Mouse (Mus musculus) macrophage (primary cell): ENCODE data around the gene Tssc4. TPM values are rescaled to one million over a fixed set of nuclear protein-coding genes. Genes with fewer than 3 reads are reported as not detected.

Experiments
- H3K27ac ChIP-seq: fragments of 350-480 bp; formaldehyde crosslinking; 2 replicates; pipeline ENCODE4 v1.9.0; 2021
- H3K36me3 ChIP-seq: fragments of 350-480 bp; formaldehyde crosslinking; 2 replicates; pipeline ENCODE4 v1.9.0; 2021; ENCODE audit errors: inconsistent target
- H3K4me3 ChIP-seq: fragments of 350-480 bp; formaldehyde crosslinking; 2 replicates; pipeline ENCODE4 v1.9.0; 2021; ENCODE audit errors: inconsistent target
- H3K79me2 ChIP-seq: fragments of 350-480 bp; formaldehyde crosslinking; 2 replicates; pipeline ENCODE4 v1.9.0; 2021; ENCODE audit errors: inconsistent target
- WGBS: methylation state at CpG from one replicate; pipeline ENCODE4 v1.1.7; 2026; ENCODE audit warnings: inconsistent platforms; ENCODE audit not compliant: missing documents; 5-methylcytosine and 5-hydroxymethylcytosine counted together
- polyA plus RNA-seq: library from polyadenylated mRNA; stranded (reverse); fragments of 250-400 nt; gene quantifications from 3 replicates; pipeline ENCODE4 v1.2.4, GENCODE M21; 2018; ENCODE audit warnings: inconsistent platforms

Gene Tssc4
- polyA plus RNA-seq, 1 experiment from 2014 or later: 11.1 TPM

DNA sequence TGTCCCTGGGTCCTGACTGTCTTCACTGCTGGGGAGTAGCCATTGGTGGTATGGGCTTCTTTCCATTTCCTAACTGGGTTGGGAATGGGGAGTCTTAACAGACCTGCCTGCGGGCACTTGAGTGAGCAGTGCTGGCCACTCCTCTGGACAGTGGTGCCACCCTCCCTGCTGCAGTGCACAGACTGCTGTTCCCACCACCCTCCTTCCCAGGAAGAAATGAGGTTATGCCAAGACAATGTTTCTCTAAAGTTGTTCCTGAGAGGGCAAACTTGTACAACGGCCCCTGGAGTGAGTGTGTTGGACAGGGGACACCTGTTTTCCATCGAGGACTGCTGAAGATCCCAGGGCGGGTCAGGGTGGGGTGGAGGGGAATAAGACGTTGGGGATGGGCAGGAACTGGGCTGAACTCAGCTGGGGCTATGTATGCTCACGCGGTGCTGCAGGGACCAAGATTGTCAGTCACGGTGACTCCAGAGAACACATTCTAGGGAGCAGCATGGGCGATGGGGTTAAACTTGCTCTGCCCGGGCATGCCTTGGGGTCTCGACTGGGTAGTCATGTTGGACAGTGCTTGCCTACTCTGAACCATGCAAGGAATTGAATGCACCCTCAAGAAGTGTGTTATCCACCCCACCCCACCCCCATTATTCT lies 15.0 kb upstream of the Tssc4 start:
- H3K79me2 ChIP-seq: peaks cover 57% of the 10 kb centered on the region
- H3K36me3 ChIP-seq: no peaks in the 10 kb centered on the region
- H3K27ac ChIP-seq: peak overlapping the region; percentile 44
- 41% methylated on average over 11 of the region's 11 CpGs for WGBS
- H3K4me3 ChIP-seq: peak overlapping the region; percentile 69

DNA sequence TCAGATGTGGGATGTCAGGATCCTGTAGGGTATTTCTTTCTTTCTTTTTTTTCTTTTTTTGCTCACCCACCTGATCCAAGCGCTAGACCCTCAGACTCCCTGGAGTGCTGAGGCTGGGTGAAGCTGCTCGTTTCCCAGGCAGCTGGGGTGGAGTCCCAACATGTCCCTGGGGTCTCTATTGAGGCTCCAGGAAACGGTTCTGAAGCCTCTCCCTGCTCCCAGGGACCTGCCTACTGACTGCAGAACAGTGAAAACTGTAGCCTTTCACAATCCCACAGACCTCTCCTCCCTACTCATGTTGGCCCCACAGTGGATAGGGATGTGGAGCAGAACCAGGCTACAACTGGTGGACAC lies 14.5 kb upstream of the Tssc4 start:
- WGBS: 61% methylated on average over 3 of the region's 3 CpGs
- peak overlapping the region; percentile 44 for H3K27ac ChIP-seq
- H3K36me3 ChIP-seq: no peaks in the 10 kb centered on the region
- H3K4me3 ChIP-seq: peak overlapping the region; percentile 69
- H3K79me2 ChIP-seq: peaks cover 57% of the 10 kb centered on the region

DNA sequence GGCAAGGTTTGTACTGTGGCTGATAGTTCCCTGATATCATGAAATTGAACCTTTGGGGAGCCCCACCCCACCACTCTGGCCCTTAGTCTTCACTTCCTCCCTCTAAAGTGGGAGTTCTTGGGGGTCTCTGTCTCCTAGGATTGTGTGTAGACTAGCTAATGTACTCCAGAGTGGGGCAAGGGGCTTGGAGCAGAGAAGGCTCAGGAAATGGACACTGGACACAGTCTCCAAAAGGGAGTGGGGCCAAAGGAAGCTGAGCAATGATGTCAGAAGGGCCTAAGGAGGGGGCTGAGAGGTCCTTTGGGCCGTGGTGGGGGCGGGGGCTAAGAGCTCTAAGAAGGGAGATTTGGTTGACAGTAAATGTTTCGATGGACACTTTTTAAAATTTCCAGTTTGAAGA lies 14.0 kb upstream of the Tssc4 start:
- Histone ChIP-seq H3K4me3 (no peak overlapping the region; the same call in 1 of the 2 replicates), H3K79me2 (peaks cover 62% of the 10 kb centered on the region), H3K27ac (peak overlapping the region; percentile 44), H3K36me3 (no peaks in the 10 kb centered on the region)
- WGBS: 63% methylated on average over 3 of the region's 3 CpGs

DNA sequence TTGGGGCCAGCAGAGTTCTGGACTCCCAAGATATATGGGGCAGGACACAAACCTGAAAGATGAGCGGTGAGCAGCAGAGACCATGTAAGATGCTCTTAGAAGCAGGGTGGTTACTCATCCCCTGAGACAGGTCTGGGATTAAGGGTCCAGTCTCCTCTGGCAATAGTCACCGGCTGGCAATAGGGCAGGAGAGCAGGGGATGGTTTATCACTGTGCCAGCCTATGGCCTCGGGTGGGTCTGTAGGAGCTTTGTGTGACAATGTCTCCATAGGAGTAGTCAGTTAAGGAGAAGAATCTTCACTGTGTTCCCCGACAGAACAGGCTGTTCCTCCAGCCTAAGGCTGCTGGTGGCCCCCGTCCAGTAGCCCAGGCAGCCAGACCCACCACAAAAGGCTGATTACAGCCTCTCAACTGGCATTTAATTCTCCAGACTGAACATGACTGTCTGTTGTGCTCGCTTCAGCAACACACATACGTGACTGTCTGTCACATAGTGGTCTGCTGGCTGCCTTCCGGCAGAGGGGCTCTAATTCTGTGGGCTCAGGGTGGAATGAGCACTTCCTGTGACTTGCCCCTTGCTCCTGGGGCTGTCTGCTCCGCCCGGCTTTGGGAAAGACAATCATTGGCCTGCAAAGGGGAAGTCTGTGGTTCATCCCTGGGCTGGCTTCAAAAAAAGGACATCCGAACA lies 13.4 kb upstream of the Tssc4 start:
- no peak overlapping the region for H3K4me3 ChIP-seq
- H3K79me2 ChIP-seq: peaks cover 68% of the 10 kb centered on the region
- 29% methylated on average over 9 of the region's 11 CpGs for WGBS
- peak overlapping the region; percentile 44 for H3K27ac ChIP-seq
- H3K36me3 ChIP-seq: no peaks in the 10 kb centered on the region

DNA sequence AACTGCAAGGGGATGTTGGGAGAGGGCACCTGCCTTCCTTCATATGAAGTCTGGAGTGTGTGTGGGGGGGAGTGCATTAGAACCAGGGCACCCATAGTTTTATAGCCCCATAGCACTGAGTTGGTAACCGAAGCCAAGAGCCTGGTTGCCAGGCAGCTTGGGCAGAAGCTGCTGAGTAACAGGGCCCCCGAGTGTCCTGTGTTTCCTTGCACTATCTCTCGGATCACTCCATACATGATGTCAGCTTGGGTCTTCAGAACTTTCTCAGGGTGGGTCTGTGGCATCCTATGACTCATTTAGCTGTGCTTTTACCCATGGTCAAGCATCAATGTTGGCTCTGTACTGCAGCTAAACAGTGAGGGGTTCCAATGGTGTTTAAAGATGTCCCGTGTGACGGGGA lies 12.0 kb upstream of the Tssc4 start:
- Histone ChIP-seq H3K27ac (peak overlapping the region; percentile 86), H3K79me2 (peaks cover 82% of the 10 kb centered on the region), H3K36me3 (no peaks in the 10 kb centered on the region), H3K4me3 (no peak overlapping the region)
- WGBS: 63% methylated on average over 5 of the region's 5 CpGs

DNA sequence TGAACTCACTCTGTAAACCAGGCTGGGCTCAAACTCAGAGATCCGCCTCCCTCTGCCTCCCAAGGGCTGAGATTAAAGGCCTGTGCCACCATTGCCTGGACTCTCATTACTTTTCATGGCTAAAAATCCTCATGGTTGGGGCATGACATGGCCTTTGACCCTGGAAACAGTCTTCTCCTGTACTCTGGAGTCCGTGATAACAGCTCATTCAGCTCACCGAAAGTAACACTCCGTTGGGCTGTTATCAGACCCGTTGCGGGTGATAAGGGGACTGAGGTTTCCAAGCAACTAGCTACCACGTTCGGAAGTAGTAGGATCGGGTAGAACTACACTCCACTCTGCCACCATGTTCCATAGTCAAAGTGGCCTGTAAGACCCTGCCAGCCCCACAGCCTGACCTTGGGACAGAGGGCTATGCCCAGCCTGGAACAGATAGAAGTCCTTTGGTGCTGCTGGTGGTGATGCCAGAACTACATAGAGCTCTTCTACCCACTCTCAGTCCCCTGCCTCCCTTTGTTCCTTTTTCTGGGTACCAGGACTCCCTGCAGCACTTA lies 11.3 kb upstream of the Tssc4 start:
- Histone ChIP-seq H3K4me3 (no peak overlapping the region), H3K79me2 (peaks cover 86% of the 10 kb centered on the region), H3K36me3 (no peaks in the 10 kb centered on the region), H3K27ac (peak overlapping the region; percentile 86)
- 63% methylated on average over 9 of the region's 9 CpGs for WGBS

DNA sequence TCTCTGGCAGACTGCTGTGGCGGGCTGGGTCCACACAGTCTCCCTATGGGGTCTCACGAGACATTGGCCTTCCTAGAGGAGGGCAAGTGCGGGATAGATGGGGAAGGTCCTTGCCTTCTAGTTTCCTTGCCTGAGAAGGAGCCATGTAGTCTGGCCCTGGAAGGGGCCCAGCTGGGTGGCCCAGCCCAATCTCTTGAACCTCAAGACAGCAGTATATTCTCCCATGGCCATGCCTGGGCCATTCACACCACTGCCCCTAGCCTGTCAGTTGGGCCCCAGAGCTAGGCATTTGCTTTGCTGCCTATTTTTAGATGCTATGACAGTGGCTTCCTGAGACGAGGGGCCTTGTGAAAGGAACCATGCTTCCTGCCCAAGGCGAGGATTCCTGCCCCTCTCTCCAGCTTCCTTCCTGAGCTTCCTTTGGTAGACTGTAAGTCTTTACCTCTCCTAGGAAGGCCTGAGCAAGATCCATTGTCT lies 10.8 kb upstream of the Tssc4 start:
- H3K36me3 ChIP-seq: no peaks in the 10 kb centered on the region
- H3K4me3 ChIP-seq: no peak overlapping the region
- WGBS: 35% methylated on average over 5 of the region's 5 CpGs

DNA sequence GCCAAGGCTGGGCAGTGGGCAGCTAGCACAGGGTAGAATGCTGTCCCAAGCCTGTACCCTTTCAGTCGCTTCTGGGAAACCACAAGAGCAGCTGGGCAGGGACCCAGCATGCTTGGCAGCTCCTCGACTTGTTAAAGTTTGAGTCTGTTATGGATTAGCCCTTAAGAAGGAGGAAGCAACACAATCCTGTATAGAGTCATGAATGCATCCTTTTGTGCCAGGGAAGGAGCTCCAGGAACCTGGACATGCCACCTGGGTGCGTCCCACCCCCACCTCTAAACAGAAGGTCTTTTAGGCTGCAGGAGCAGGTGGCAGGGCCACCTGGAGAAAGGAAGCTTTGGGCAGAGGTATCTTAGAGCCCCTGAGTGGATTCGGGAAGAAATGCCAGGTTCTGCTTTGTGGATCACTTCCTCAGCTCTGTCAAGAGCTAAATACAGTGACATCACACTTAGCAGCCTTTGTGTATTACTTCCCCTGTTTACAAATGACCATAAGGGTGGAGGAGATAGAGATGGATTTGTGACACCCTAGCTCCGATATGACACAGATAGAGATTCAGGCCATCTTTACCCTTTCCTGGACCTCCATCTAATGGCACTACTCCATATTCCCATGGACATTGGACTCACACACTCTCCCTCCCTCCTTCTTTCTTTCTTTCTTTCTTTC lies 9.7 kb upstream of the Tssc4 start:
- H3K4me3 ChIP-seq: no peak overlapping the region
- peaks cover 73% of the 10 kb centered on the region for H3K79me2 ChIP-seq
- no peaks in the 10 kb centered on the region for H3K36me3 ChIP-seq
- H3K27ac ChIP-seq: peak overlapping the region; percentile 86
- WGBS: 17% methylated on average over 5 of the region's 5 CpGs

More for the DNA sequence above, 10.8 kb upstream of the Tssc4 start:
- H3K79me2 ChIP-seq: peaks cover 84% of the 10 kb centered on the region
- H3K27ac ChIP-seq: peak overlapping the region; percentile 86

DNA sequence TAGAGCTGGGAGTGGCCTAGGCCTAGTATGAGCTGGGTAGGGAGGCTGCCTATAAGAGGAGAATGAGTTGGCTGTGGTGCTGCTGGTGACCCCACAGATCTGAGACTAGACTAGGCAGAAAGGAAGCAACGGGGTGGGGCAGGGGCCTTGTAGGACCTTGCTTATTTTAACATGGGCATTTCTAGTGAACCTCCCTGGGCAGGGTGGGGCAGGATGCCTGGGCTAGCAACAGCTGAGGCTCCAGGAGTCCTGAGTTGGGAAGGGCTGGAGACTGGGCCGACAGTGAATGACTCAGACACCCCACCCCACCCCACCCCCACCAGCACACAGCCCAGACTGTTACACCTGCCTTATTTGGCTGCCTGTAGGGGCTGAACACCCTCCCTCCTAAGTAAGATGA lies 6.3 kb upstream of the Tssc4 start:
- Histone ChIP-seq H3K27ac (no peak overlapping the region), H3K36me3 (peaks cover 8% of the 10 kb centered on the region; the same call in 1 of the 2 replicates), H3K4me3 (no peak overlapping the region), H3K79me2 (peaks cover 40% of the 10 kb centered on the region)
- WGBS: 88% methylated on average over 2 of the region's 2 CpGs

DNA sequence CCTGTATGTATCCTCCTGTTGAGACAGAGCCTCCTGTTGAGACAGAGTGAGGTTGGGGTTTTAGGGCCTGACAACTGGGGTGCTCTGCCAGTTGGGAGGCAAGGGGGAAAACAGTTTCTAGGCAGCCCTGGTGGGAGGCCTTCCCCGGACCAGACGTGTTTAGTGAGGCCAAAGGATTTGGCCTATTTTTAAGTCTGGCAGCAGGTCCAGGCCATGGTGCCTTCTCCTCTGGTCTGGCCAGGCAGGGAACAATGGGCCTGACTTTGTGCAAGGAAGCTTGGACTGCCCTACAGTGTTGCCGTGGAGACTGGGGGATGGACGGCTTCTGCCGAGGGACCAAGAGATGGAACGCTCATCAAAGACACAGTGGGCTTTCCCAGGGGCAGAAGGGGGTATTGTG lies 4.8 kb upstream of the Tssc4 start:
- H3K36me3 ChIP-seq: peaks cover 8% of the 10 kb centered on the region; the same call in 1 of the 2 replicates

DNA sequence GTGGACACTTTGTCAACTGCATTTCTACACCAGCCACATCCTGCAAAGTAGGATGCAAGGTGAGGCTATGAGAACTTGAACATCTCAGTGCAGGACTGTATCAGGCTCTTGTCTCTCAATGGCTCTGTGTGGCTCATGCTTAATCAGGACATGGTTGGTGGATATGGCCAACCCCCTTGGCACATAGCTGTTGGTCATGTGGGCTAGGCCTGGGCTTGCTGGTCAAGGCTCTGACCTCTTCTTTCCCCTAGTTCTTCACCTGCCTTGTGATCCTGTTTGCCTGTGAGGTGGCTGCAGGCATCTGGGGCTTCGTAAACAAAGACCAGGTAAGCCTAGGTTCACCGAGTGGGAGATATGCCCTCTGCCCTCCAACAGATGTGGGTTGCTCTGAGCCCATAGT lies 3.4 kb upstream of the Tssc4 start:
- no peak overlapping the region for H3K4me3 ChIP-seq
- no peak overlapping the region for H3K27ac ChIP-seq
- H3K36me3 ChIP-seq: peaks cover 8% of the 10 kb centered on the region; the same call in 1 of the 2 replicates
- peaks cover 29% of the 10 kb centered on the region for H3K79me2 ChIP-seq
- 89% methylated on average over 2 of the region's 2 CpGs for WGBS

More for the DNA sequence above, 4.8 kb upstream of the Tssc4 start:
- Histone ChIP-seq H3K27ac (no peak overlapping the region), H3K79me2 (peaks cover 28% of the 10 kb centered on the region), H3K4me3 (no peak overlapping the region)
- WGBS: 94% methylated on average over 6 of the region's 6 CpGs

DNA sequence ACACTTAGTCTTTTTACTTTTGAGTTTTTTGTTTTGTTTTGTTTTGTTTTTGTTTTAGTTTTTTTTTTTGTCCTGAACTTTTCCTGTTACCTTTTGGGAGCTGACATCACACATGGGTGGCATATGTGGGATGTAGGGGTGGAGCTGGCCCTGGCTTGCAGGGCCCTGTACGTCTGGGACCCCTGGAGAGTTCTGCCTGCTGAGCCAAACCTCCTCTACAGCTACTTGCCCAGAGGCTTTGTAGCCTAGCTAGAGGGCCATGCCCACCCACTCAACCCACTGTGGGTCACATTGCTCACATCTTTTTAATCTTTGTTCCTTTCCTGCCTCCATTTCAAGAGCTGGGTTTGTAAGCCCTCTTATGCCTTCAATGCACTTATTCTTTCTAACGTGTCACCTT lies 1.6 kb upstream of the Tssc4 start:
- Histone ChIP-seq H3K27ac (no peak overlapping the region), H3K36me3 (peaks cover 8% of the 10 kb centered on the region; the same call in 1 of the 2 replicates), H3K4me3 (no peak overlapping the region), H3K79me2 (peaks cover 14% of the 10 kb centered on the region)
- 87% methylated on average over 2 of the region's 2 CpGs for WGBS

DNA sequence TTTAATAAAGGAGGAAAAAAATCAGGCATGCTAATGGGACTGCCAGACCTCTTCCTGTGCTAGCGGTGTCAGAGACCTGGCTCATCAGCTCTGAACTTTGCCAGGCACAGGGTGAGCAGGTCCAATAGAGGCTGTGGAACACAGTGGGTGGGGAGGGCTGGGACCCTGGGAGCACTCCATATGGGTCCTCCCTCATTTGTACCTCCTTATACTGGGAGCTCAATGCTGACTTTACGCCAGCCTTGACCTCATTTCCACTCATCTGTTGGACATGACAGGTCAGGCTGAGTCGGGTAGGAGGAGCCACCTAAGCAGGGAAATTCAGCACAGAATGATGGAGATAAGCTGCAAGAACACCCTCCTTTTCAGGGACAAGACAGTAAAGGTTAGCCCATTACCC lies 1.2 kb upstream of the Tssc4 start:
- Histone ChIP-seq H3K4me3 (no peak overlapping the region), H3K36me3 (peaks cover 8% of the 10 kb centered on the region; the same call in 1 of the 2 replicates), H3K27ac (peak overlapping the region; percentile 72; the same call in 1 of the 2 replicates), H3K79me2 (peaks cover 14% of the 10 kb centered on the region)
- 90% methylated on average over 3 of the region's 3 CpGs for WGBS

DNA sequence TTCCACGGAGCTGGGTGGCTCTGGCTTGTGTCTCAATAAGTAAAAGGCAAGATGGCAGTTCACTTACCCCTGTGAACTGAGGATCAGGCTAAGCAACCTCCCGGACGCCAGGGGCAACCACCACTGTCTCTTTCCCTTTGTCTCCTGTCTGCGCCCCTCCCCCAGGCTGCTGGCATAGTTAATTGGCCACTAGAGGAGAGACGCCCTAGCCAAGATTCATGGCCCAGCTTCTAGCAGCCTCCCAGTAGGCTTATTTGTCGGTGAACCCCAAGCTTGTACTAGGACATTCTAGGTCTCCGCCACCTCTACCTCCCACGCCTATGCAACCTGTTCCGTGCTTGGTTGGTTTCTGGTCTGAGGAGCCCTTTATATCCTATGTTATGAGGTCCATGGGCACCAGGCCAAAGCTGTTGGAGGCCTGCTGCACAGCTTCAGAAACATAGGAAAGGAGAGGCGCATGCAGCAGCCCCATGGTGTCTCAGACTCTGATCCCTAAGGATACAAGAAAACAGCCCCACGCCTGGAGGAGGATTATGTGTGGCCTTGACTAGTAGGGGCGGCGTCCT lies 650 bp upstream of the Tssc4 start:
- peak overlapping the region; percentile 72 for H3K27ac ChIP-seq
- peaks cover 8% of the 10 kb centered on the region; the same call in 1 of the 2 replicates for H3K36me3 ChIP-seq
- H3K4me3 ChIP-seq: peak overlapping the region; percentile 8; the same call in 1 of the 2 replicates
- 86% methylated on average over 13 of the region's 13 CpGs for WGBS
- H3K79me2 ChIP-seq: peaks cover 14% of the 10 kb centered on the region
